Mouse (Mus musculus) WW6 (cell line): Measurements from ENCODE around the gene Parvg.

ENCODE experiments used
- DNase-seq: peaks from one replicate; pipeline ENCODE4 v3.0.0-alpha.2; 2013; ENCODE audit warnings: low read depth, low spot score

Gene Parvg

GRCm38 (mm10) chr15:84303264-84303663 is 20.6 kb upstream of the Parvg start:
- no peak for DNase-seq

- DNase-seq: no peak
Measured at GRCm38 (mm10) chr15:84305333-84305732, 18.5 kb upstream of the Parvg start.

GRCm38 (mm10) chr15:84310271-84310670 is 13.6 kb upstream of the Parvg start:
- no peak for DNase-seq

- DNase-seq: no peak
Measured at GRCm38 (mm10) chr15:84311295-84312085, 12.3 kb upstream of the Parvg start.

GRCm38 (mm10) chr15:84312878-84313565 is 10.8 kb upstream of the Parvg start:
- no peak for DNase-seq

- DNase-seq: no peak
Measured at GRCm38 (mm10) chr15:84313566-84313878, 10.3 kb upstream of the Parvg start.

GRCm38 (mm10) chr15:84314420-84315080 is 9.3 kb upstream of the Parvg start:
- DNase-seq: peak; percentile 50

GRCm38 (mm10) chr15:84315276-84316046 is 8.4 kb upstream of the Parvg start:
- DNase-seq: no peak

- no peak for DNase-seq
Measured at GRCm38 (mm10) chr15:84319393-84319792, 4.4 kb upstream of the Parvg start.

- no peak for DNase-seq
Measured at GRCm38 (mm10) chr15:84321544-84322174, 2.2 kb upstream of the Parvg start.

GRCm38 (mm10) chr15:84324870-84325553 is 1.2 kb downstream of the Parvg start:
- no peak for DNase-seq

GRCm38 (mm10) chr15:84325736-84326135 is 1.9 kb downstream of the Parvg start:
- DNase-seq: no peak

GRCm38 (mm10) chr15:84328870-84329269 is 5.0 kb downstream of the Parvg start:
- no peak for DNase-seq

GRCm38 (mm10) chr15:84329940-84330339 is 6.1 kb downstream of the Parvg start:
- DNase-seq: no peak

GRCm38 (mm10) chr15:84331066-84331612 is 7.3 kb downstream of the Parvg start:
- DNase-seq: no peak

- no peak for DNase-seq
Measured at GRCm38 (mm10) chr15:84336281-84336817, 12.5 kb downstream of the Parvg start.

- no peak for DNase-seq
Measured at GRCm38 (mm10) chr15:84337599-84337998, 13.8 kb downstream of the Parvg start.

GRCm38 (mm10) chr15:84340926-84341325 is 17.1 kb downstream of the Parvg start:
- no peak for DNase-seq

GRCm38 (mm10) chr15:84348769-84349168 is 24.9 kb downstream of the Parvg start:
- DNase-seq: no peak
